Mouse (Mus musculus) left cerebral cortex, postnatal 14 days (tissue): ENCODE measurements around the gene Rasgef1b. TPM values are rescaled to one million over a fixed set of nuclear protein-coding genes. Genes with fewer than 3 reads are reported as not detected.
A peak's percentile ranks its signal among the peaks of the same experiment; 100 is the strongest.

ENCODE experiments used
- DNase-seq, 2 experiments: peaks; one replicate each; pipeline ENCODE4 v3.0.0; 2021 to 2022; ENCODE audit warnings: low spot score in 2 of 2, mixed read lengths in 1 of 2
- intact Hi-C: fragments of 180-260 bp; cut with DNase I; formaldehyde crosslinking; loops from one replicate; pipeline ENCODE4 v1.15.1; 2025
- total RNA-seq, 2 experiments: library from RNA; stranded (reverse); gene quantifications; 2 replicates each; pipeline ENCODE4 v1.2.3; 2021

Rasgef1b gene
- total RNA-seq, 2 experiments from 2014 or later = 66.9 to 68.5 TPM

GRCm38 (mm10) chr5:99429273-99429672 lies 299.6 kb downstream of the Rasgef1b start:
- no peak for DNase-seq
- intact Hi-C loops = no loop called here

- DNase-seq = no peak
- intact Hi-C loops = no loop called here
Observed at GRCm38 (mm10) chr5:99428648-99429047, 300.2 kb downstream of the Rasgef1b start.

- intact Hi-C loops = no loop called here
- DNase-seq = no peak
Observed at GRCm38 (mm10) chr5:99423271-99423670, 305.6 kb downstream of the Rasgef1b start.

DNA sequence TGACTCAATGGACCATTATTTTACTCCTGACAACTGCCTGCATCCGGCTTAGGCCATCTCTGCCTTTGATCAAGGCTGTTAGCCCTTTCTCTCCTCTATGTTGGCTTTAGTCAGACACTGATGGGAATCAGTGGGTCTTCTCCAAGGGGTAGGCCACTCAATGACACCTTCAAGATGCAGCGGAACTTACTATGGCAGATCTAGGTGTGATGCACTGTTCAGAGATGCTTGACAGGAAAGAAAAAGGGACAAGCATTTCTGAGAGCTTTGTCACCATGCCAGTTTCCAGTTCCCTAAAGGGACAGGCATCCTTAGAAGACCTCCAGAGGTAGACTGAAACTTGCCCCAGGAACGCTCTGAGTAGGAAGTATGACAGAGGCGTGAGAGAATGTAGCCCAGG lies 306.0 kb downstream of the Rasgef1b start:
- no peak for DNase-seq
- intact Hi-C loops = no loop called here

DNA sequence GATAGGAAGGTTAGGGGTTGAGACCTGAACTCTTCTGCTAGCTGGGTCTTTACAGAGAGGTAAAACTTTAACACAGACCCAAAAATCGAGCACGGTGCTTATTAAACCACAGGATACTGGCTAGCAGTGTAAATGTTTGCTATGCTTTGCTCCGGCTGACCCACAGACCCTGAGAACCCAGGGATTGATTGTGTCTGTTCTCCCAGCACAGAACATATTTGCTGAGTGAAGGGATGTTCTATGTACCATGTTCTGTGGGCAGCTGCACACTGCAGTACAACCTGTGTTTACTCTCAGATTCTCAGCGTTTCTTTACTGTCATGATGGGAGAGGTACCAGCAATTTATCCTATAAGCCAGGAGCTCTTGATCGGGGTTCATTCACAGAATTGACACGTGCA lies 306.8 kb downstream of the Rasgef1b start:
- intact Hi-C loops = no loop called here

GRCm38 (mm10) chr5:99419872-99420271 lies 309.0 kb downstream of the Rasgef1b start:
- DNase-seq = no peak
- intact Hi-C loops = no loop called here

More for the DNA sequence above, 306.8 kb downstream of the Rasgef1b start:
- DNase-seq = no peak

DNA sequence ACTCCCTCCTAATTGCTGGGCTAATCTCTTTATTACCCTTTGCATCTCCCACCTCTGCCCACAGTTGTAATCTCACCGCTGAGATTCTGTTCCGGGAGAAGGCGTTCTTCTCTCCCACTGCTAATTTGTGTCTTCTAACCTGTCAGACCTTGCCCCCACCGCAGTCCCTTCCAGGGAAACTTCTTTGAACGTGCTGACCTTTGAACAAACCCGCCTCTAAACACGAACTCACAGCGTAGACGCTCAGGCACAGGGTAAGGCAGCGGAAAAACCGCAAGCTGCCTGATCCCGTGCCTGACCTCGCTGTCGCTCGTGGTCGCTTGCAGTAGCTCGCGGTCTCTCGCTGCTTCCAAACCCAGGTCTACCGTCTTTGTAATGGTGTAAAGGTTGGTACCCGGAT lies 312.0 kb downstream of the Rasgef1b start:
- intact Hi-C loops = no loop called here
- DNase-seq = no peak

- intact Hi-C loops = no loop called here
- DNase-seq = no peak
Observed at GRCm38 (mm10) chr5:99415676-99416075, 313.2 kb downstream of the Rasgef1b start.

DNA sequence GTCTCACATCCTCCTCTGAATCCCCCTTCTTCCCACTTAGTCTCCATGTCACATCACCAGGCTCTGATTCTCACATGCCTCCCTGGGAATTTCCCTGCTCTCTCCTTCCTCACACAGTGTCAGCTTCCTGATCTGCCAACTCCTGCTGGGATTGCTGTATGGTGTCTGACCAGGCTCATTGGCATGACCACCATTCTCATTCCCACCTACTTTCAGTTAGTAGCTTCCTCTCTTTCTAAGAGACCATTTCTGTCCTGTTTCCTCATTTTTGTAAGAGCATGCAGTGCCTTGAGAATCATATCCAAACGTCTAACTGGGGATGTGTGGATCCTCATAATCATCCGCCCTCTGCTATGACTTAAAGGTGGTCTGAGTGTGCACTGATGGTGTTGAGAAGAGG lies 313.8 kb downstream of the Rasgef1b start:
- intact Hi-C loops = no loop called here
- no peak for DNase-seq

- no peak for DNase-seq
- intact Hi-C loops = no loop called here
Observed at GRCm38 (mm10) chr5:99414293-99414692, 314.6 kb downstream of the Rasgef1b start.

DNA sequence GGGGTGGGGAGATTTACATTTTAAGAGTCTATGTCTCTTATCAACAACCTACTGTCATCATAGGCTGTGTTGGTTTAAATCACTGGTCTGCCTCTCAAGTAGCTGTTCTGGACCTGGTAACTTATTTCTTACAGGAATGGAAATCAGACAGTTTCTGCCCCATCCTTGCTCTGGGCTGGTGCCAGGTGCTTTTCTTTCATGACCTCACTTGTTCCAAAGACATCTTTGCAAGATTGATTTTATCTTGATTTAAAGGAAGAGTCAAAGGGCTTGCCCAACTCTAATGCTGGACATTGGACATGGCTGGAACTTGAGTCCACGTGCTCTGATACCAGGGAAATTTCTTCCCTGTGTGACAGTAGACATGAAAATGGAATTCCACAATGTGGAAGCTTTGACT lies 315.0 kb downstream of the Rasgef1b start:
- intact Hi-C loops = no loop called here

DNA sequence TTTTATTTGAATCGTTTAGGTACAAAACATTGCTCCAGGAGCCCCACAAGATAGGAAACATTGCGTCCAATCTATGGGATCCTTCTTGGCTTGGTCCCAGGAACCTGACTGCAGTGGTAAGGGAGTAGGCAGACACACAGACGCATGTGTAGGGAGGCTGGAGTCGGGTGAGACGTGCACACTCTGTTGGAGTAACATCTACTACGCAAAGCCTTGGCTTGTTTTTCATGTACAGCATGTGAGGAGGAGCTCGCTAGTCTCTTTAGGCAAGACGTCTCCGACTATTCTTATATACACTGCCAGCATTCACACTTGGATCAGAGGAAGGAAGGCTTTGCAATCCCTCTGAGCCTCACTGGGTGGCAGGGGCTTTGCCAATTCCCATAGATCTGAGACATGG lies 315.5 kb downstream of the Rasgef1b start:
- intact Hi-C loops = no loop called here
- peak; percentile 40 to 62 for DNase-seq

More for the DNA sequence above, 315.0 kb downstream of the Rasgef1b start:
- no peak for DNase-seq

- no peak for DNase-seq
- intact Hi-C loops = no loop called here
Observed at GRCm38 (mm10) chr5:99404403-99405170, 324.3 kb downstream of the Rasgef1b start.

DNA sequence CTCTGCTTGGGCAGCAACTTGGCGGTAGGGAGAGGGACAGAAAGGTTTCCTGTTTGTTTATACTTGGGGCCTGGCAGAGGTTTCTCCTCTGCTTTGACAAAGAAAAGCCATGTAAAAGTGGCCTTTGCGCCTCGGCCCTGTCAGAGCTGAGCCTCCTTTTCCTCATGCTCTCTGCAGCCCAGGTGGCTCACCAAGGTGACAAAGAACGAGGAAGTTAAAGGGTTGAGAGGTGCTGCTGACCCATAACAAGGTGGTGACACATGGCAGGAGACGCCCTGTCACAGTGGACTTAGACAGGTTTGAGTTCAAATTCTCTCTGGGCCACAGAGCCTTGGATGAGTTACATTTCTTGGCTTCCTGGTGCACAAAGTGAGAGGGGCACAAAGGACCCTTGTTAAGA lies 325.5 kb downstream of the Rasgef1b start:
- intact Hi-C loops = no loop called here
- DNase-seq = no peak

- no peak for DNase-seq
- intact Hi-C loops = no loop called here
Observed at GRCm38 (mm10) chr5:99402784-99403183, 326.1 kb downstream of the Rasgef1b start.

- DNase-seq = no peak
- intact Hi-C loops = no loop called here
Observed at GRCm38 (mm10) chr5:99402297-99402696, 326.6 kb downstream of the Rasgef1b start.

- intact Hi-C loops = no loop called here
- no peak for DNase-seq
Observed at GRCm38 (mm10) chr5:99399855-99400626, 328.8 kb downstream of the Rasgef1b start.

DNA sequence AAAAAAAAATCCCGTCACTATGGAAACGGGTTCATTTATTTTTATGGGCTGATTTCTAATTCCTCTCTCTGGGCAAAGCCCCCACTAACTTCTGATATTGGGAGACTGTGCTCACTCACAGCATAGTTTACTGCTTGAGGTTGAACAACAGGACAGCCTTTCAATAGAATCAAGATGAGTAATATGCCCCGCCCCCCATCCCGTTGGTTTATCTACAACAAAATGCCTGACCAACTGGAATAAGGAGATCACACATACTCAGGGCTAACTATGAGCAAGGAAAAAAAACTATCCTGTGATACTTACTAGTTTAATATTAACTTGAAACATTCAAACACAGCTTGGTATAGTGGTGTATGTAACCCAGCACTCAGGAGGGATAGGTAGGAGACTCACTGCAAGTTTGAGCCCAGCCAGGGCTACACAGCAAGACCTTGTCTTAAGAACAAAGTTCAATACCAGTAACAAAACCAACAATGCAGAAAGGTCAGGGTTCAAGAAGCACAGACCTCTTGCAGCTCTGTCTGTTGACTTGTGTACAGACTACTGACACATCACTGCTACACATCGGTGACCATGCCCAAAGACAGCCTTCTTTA lies 330.3 kb downstream of the Rasgef1b start:
- intact Hi-C loops = no loop called here
- no peak for DNase-seq

DNA sequence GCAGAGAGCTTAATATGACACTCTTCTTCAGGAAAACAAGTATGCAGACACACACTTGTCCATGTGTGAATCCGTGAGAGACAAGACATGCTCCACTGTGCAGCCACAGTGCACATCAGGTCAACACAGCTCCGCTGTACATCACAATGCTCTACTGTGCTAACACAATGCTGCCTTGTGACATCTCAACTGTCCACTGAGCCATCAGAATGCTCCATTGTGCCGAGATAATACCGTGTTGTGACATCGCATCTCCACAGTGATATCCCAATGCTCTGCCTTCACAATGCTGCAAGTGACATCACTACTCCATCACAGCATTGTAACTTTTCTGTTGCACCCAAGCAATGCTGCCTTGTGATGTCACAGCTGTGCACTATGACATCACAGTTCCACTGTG lies 334.3 kb downstream of the Rasgef1b start:
- DNase-seq = no peak
- intact Hi-C loops = no loop called here

DNA sequence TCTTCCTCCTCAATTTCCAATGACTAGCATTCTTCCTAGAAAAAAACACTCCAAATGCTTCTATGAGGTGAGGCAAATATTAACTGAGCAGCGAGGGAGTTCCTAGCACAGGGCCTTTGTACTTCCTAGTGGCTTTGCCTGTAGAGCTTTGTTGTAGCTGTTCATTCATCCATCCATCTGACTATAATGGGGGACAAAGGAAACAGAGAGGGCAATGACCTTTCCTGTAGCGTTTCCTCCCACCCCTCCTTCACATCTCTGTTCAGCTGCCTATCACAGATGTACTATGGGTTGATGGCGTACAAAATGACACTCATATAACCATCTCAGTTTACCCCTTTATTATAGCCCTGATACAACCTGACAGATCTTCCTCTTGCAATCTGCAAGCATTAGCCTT lies 337.3 kb downstream of the Rasgef1b start:
- no peak for DNase-seq
- intact Hi-C loops = no loop called here

GRCm38 (mm10) chr5:99390776-99391175 lies 338.1 kb downstream of the Rasgef1b start:
- intact Hi-C loops = no loop called here
- DNase-seq = no peak
